Mouse (Mus musculus): ENCODE results near the gene Ssxb1. TPM values are rescaled to one million over a fixed set of nuclear protein-coding genes. Genes with fewer than 3 reads are reported as not detected.
"Not testable (repeated sequence)": the region's sequence is repeated elsewhere in the genome, so short reads cannot be mapped to it uniquely, and the experiment has no call there.

Ssxb1 gene
- not detected in 2 replicates for polyA plus RNA-seq (2011; ENCODE audit: insufficient read length, low read depth, missing spikeins)

GRCm38 (mm10) chrX:8413005-8413404, at the start of gene Ssxb1:
Gene Ssxb1 (plus strand): TSS chrX:8413305.
- H3K27ac ChIP-seq (ENCODE audit: insufficient read depth, low read length); H3K4me1 ChIP-seq (ENCODE audit: control insufficient read depth, insufficient read depth, low read length); H3K4me3 ChIP-seq (ENCODE audit: insufficient read depth, low read length): not testable (repeated sequence)

GRCm38 (mm10) chrX:8366678-8367077, 46.4 kb upstream of the Ssxb1 start, which contains the start of gene Ssxb9:
Gene Ssxb9 (plus strand): TSS chrX:8366978.
- not testable (repeated sequence) for H3K4me1 ChIP-seq (ENCODE audit: control insufficient read depth, insufficient read depth, low read length); H3K4me3 ChIP-seq (ENCODE audit: insufficient read depth, low read length); H3K27ac ChIP-seq (ENCODE audit: insufficient read depth, low read length)

- not testable (repeated sequence) for H3K4me1 ChIP-seq (ENCODE audit: control insufficient read depth, insufficient read depth, low read length); H3K4me3 ChIP-seq (ENCODE audit: insufficient read depth, low read length); H3K27ac ChIP-seq (ENCODE audit: insufficient read depth, low read length)
These were observed 48.5 kb downstream of the Ssxb1 start, which contains the start of gene Ssxb2 for GRCm38 (mm10) chrX:8461626-8462025. Gene Ssxb2 (minus strand): TSS chrX:8461726.

Other genes with a start within 250 kb of the Ssxb1 start
- 5.3 and 6.7 TPM in 2 replicates for gene Tbc1d25, start 237.1 kb upstream of the Ssxb1 start, polyA plus RNA-seq (2011; ENCODE audit: insufficient read length, low read depth, missing spikeins)
- gene Ebp, start 219.8 kb upstream of the Ssxb1 start, polyA plus RNA-seq (2011; ENCODE audit: insufficient read length, low read depth, missing spikeins), result 35.7 and 36.0 TPM in 2 replicates
- 5.3 and 8.6 TPM in 2 replicates for gene Porcn, start 206.8 kb upstream of the Ssxb1 start, polyA plus RNA-seq (2011; ENCODE audit: insufficient read length, low read depth, missing spikeins)
- 19.8 and 23.9 TPM in 2 replicates for gene Ftsj1, start 160.9 kb upstream of the Ssxb1 start, polyA plus RNA-seq (2011; ENCODE audit: insufficient read length, low read depth, missing spikeins)
- not detected in 2 replicates for gene Slc38a5, start 142.2 kb upstream of the Ssxb1 start, polyA plus RNA-seq (2011; ENCODE audit: insufficient read length, low read depth, missing spikeins)
- gene Ssxb10, start 85.9 kb upstream of the Ssxb1 start, polyA plus RNA-seq (2011; ENCODE audit: insufficient read length, low read depth, missing spikeins), result not detected in 2 replicates
- gene Ssxb9, start 46.3 kb upstream of the Ssxb1 start, polyA plus RNA-seq (2011; ENCODE audit: insufficient read length, low read depth, missing spikeins), result not detected in 2 replicates
- not detected in 2 replicates for gene Ssxb2, start 48.4 kb downstream of the Ssxb1 start, polyA plus RNA-seq (2011; ENCODE audit: insufficient read length, low read depth, missing spikeins)
- gene Gm14459, start 111.6 kb downstream of the Ssxb1 start, polyA plus RNA-seq (2011; ENCODE audit: insufficient read length, low read depth, missing spikeins), result not detected in 2 replicates
- gene Ssxb6, start 134.9 kb downstream of the Ssxb1 start, polyA plus RNA-seq (2011; ENCODE audit: insufficient read length, low read depth, missing spikeins), result not detected in 2 replicates
- not detected in 2 replicates for gene Ssxb3, start 178.5 kb downstream of the Ssxb1 start, polyA plus RNA-seq (2011; ENCODE audit: insufficient read length, low read depth, missing spikeins)